Mouse (Mus musculus) A20 (cell line): ENCODE results near the gene Prickle4.
"Not testable (repeated sequence)": the region's sequence is repeated elsewhere in the genome, so short reads cannot be mapped to it uniquely, and the experiment has no call there.

Source experiments
- DNase-seq: peaks from one replicate; pipeline ENCODE4 v3.0.0-alpha.2; 2011; ENCODE audit warnings: low read depth, low spot score

Prickle4 gene

DNA sequence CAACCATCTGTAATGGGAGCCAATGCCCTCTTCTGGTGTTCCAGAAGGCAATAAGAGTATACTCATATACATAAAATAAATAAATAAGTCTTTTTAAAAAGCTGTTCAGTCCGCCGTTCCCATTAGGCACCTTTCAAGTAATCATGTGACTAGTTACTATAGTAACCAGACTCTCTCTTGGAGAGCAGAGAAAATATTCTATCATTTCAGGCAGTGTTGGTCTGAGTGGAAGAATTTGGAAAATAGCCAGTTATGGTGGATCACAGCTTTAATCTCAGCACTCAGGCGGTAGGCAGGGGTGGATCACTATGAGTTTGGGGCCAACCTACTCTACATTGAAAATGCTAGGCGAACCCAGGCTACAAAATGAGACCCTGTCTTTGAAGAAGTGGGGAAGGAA is 25.4 kb downstream of the Prickle4 start:
- no peak for DNase-seq

DNA sequence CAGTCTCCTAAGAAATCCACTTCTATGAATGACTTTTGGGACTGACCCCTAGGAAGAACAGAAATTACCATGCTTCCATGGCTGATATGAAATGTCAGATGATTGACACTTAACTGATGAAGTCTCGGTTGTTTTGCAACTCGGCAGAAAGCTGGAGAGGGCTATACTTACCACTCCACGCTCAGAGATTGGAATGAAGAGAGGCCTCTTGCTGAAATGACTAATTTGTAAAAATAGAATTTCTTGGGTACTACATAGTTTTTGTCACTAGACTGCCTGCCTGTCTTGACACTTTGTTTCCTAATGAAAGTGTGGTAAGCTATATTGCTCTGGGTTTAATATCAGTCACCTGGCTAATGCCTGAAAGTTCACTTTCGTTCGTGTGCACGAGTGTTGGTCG is 30.1 kb downstream of the Prickle4 start:
- DNase-seq: no peak

GRCm38 (mm10) chr17:47663009-47663713 is 31.4 kb downstream of the Prickle4 start:
- no peak for DNase-seq

GRCm38 (mm10) chr17:47658741-47659243 is 35.7 kb downstream of the Prickle4 start:
- no peak for DNase-seq

DNA sequence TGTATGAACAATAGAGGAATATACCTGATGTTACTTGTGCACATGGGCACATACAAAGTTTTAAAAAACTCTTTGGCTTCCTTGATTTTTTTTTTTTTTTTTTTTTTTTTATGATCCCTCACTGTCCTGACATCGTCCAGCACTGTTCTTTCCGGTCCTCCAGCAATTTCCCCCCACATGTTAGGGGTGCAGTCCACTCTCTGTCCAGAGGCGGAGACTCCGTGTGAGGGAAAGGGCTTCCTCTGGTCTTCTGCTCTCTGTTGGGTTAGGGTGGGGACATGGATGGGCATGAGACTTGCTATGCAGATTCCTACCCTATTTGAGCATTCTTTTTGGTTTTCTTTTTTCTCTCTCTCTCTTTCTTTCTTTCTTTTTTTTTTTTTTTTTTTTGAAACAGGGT is 36.6 kb downstream of the Prickle4 start:
- DNase-seq: no peak

DNA sequence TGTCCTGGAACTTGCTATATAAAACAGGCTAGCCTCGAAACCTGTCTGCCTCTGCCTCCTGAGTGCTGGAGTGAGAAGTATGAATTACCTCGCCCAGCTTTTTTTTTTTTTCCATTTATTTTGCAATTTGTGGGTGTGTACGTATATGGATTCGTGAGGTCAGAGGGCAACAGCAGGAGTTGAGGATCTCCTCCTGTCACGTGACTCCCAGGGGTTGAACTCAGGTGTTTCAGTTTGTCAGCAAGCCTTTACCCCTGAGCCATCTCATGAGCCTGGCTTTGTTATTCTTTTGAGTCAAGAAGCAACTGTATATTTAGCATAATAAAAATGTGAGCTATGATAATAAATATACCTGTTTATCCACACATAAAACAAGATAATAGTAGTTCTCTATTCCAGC is 38.8 kb downstream of the Prickle4 start:
- no peak for DNase-seq

DNA sequence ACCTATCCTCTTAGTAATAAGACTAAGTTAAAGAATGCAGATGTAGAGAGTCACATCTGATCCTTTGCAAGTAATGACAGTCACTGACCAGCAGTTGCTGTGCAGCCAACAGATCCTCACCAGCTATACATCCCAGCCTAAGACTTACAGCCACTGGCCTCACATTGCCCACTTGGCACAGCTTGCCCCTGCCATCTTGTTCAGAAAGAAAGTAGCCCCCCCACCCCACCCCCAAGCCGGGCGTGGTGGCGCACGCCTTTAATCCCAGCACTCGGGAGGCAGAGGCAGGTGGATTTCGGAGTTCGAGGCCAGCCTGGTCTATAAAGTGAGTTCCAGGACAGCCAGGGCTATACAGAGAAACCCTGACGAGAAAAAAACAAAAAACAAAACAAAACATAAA is 40.2 kb downstream of the Prickle4 start:
- DNase-seq: not testable (repeated sequence)

- no peak for DNase-seq
Observed at GRCm38 (mm10) chr17:47651953-47652352, 42.6 kb downstream of the Prickle4 start.

DNA sequence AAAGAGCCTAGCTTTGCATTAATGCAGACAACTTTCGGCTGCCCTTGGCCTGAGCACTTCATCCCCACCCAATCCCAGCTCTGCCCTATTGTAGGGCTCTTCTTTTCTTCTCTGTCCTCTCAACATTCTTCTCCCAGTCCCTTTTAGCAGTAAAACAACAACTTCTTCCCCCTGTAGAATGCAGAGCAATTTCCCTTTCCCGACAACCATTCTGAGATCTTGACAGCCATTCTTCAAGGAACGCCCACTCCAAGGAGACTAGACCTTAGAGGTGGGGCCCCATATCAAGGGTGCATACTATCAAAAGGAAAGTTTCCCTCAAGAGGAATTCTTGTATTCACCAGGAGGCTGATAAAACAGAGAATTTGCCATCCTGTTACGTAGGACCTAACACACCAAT is 45.6 kb downstream of the Prickle4 start:
- no peak for DNase-seq

- peak; percentile 89 for DNase-seq
Observed at GRCm38 (mm10) chr17:47646683-47647082, 47.9 kb downstream of the Prickle4 start.

DNA sequence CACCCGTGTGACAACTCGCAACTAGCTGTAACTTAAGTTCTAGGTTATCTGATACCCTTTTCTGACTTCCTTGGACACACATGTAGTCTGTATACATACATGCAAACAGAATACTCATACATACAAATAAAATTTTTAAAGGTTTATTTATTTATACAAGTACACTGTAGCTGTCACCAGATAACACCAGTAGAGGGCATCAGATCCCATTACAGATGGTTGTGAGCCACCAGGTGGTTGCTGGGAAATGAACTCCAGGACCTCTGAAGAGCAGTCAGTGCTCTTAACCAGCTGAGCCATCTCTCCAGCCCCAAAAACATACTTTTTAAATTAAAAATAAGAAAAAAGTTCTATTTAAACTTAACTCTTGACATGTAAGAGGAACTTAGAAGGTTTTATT is 51.5 kb downstream of the Prickle4 start:
- peak; percentile 53 for DNase-seq
